Mouse (Mus musculus) B cell, adult 2 months (primary cell): ENCODE results near the gene Ddc.

Experiments used
- DNase-seq, 2 experiments: peaks; one replicate each; pipeline ENCODE4 v3.0.0; 2022

The Ddc gene

DNA sequence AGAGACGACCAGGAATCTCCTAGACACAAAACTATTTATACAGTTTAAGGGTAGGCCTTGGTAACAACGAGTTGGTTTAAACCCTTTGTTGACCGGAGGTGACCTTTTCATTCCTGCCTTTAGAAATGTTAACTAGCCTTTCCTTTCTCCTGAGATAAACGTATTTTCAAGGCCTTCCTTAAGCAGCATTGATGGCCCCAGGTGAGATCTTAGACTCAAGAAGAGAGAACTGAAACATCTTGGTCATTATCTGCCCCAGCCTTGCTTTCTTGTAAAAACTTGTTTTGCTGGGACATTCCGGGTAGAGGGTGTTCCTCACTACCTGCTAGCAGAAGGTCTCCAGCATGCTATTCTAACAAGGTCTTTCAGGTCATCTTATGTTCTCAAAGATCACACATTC lies 7.1 kb upstream of the Ddc start:
- DNase-seq, result no peak

DNA sequence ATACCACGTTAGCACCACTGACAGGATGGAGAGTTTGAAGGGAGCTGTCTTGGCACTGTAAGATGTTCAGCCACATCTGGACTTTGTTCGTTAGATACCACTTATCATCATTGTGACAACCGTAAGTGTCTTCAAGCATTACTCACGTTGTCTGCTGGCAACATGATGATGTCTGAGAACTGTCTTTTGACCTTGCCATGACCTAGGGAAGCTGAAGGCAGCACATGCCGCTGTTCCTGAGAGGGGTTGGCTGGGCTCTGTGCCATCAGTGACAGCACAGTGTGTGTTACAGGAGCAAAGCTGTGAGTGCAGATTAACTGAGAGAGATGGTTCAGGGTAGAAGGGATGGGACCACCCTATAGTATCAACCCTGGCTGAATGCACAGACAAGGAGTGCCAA lies 3.6 kb upstream of the Ddc start:
- no peak for DNase-seq

DNA sequence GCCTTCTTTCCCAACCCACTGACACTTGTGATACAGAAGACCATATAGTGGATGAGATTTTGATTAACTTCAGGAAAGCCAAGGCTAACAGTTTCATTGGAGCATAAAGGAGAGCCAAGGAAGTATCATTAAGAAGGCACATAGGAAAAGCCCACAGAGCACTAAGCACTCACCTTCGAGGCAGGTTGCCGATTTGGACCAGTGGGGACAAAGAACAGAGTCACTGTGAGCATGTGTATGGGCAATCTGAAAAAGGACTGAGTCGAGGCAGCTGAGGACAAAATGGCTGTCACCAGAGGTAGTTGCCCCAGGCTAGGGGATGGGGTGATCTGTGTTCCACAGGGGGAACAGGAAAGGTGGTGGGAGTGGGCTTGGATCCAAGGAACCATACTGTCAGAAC lies 552 bp upstream of the Ddc start:
- no peak for DNase-seq

- no peak for DNase-seq
These were observed 2.5 kb downstream of the Ddc start for GRCm38 (mm10) chr11:11895479-11895878.

DNA sequence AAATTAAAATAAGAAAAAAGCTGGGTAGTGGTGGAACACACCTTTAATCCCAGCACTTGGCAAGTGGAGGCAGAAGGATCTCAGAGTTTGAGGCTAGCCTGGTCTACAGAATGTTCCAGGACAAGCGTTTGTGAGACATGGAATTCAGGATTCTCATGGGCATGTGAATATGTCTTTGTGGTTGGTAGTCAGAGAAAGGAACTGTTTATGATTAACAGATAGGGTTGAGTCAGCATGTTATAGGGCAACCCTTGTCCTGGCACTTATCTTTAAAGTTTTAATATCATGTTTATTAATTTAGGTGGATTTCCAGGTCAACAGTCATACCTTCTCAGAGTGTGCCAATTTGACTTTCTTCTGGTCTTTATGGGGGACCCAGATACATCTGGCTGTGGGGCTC lies 4.2 kb downstream of the Ddc start:
- no peak for DNase-seq

- no peak for DNase-seq
These were observed 4.8 kb downstream of the Ddc start for GRCm38 (mm10) chr11:11892993-11893602.

DNA sequence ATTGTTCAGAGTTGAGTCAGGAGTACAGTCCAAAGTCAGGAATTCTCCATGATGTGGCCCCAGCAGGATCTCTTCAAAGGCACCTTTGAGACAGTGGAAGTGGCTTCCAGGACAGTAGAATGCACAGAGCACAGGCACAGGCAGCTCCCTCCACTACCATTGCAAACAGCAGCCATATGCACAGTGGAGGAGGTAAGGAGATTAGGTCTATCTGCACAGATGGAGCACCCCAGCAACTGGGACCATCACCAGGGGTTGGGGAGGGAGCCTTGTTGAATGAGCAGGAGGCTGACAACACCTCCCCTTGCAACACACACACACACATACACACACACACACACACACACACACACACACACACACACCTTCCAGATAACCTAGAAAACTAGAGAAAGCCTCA lies 6.1 kb downstream of the Ddc start:
- DNase-seq, result no peak

DNA sequence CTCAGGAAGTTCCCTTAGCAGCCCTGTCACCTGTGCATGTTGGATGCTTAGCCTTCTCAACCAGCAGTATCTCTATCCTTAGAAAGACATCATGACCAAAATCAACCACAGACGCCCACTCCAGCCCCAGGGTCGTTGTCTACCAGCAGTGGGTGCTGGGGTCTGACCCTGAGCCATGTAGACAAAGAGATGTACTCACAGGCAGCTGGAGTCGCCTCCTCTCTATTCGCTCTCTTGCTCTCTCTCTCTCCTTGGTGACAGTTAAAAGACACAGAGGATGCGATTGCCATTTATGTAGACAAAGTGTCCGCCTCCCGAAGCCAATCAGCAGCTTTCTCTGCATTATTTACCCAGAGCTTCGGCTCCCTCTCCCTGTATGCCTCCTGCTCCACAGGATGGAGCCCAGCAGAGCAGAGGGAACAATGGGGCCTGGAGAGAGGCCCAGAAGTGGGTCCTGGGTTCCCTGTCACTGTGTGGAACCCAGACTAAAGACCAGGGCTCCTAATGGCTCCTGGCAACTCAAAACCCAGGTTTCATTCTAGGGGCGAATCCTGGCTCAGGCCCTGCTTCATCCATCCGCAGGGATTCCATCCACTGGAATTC lies 7.7 kb downstream of the Ddc start:
- DNase-seq, result no peak

GRCm38 (mm10) chr11:11888727-11889126 lies 9.2 kb downstream of the Ddc start:
- DNase-seq, result no peak

DNA sequence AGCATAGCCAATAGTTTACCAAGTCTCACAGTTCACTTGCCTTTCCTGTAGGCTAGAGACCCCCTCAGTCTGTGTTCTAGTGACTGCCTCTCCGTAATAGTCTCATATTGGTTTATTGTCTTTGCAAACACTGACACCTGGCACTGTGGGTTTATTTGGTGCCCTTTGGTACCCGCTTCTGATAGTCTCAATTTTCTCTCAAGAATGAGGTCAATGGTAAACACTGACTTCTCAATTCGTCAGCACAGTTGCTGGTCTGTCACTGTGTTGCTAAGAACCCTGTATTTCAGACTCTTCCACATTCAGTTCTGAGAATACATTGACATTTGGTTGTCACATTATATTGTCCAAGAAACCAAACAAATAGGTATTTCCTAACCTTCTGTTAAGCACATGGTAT lies 9.9 kb downstream of the Ddc start:
- no peak for DNase-seq

GRCm38 (mm10) chr11:11886403-11886998 lies 11.4 kb downstream of the Ddc start:
- DNase-seq, result no peak

DNA sequence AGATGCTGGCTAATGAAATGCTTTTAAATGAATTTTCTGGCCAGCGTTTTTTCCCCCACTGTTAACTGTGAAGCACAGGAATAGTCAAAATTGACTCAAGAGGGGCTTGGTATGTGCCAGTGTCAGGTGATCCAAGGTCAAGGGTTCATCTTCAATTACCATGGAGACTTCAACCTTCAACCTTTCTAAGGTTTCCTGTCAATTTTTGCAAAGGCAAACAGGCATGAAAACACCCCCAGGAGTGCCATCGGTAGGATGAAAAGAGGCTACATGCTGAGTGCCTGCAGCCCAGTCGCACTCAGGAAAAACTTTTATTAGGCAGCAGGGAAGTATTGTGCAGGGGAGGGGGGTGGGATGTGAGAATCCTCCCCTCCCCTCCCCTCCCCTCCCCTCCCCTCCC lies 12.0 kb downstream of the Ddc start:
- no peak for DNase-seq

GRCm38 (mm10) chr11:11885246-11885643 lies 12.7 kb downstream of the Ddc start:
- DNase-seq, result no peak

GRCm38 (mm10) chr11:11884533-11885245 lies 13.3 kb downstream of the Ddc start:
- DNase-seq, result no peak

- no peak for DNase-seq
These were observed 16.2 kb downstream of the Ddc start for GRCm38 (mm10) chr11:11881783-11882155.

DNA sequence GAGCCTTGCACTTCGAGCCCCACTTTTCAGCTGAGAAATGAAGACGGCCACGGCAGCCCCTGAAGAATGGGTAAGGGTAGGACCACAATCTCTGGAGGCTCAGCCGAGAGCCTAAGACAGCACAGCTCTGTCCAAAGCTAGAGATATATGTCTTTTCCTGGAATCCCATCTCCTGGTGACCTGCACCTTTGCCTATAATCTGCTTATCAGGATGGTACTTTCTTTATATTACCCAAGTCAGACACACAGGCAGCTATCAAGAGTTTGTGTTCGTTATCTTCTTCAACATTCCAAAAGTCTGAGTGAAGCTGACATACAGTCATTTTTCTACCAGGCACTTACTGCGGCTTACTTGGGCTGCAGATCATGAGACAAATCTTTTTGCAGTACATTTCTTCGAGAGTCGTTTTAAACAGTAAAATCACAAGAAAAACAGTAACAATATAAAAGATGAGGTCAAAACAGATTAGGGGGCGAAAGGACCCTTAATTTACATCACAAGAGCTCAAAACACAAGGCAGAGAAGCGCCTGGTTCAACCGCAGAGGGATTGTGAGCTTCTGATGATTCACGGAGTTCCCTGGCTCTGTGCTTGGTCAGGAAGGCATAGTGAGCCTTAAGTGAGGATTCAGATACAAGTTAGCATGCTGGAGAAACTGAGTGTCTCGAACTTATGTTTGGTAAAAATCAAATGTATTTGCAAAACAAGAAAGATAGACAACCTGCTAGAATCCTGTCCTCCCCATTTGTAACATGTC lies 16.7 kb downstream of the Ddc start:
- no peak for DNase-seq

DNA sequence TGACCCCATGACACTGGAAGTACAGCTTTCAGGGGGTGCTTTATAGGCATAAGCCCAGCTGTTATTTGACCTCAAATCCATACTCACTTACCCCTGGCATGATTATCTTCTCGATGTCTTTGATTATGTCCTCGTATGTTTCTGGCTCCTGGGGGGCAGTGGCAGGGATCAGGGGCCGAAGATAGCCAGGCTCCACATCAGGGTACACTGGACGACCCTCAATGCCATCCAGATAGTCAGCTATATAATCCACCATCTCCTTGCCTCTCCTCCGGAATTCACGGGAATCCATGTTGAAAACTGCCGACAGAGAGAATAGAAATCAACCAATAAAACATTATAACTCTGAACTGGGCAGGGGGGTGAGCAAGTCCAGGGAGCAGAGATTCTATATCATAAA lies 17.6 kb downstream of the Ddc start:
- DNase-seq, result no peak

DNA sequence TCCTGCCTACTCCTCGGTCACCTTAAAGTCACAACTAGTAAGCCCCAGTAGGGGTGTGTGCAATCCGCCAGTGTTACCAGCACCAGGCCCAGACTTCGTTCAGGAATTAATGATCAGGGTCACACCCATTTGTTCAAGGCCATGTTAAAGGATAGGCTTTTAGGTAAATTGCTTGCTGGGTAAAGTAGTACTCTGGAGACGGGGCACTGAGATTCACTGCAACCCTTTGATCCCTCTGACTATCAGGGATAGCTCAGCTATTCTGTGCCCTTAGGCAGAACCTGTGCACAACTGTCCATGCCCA lies 18.3 kb downstream of the Ddc start:
- DNase-seq, result no peak

DNA sequence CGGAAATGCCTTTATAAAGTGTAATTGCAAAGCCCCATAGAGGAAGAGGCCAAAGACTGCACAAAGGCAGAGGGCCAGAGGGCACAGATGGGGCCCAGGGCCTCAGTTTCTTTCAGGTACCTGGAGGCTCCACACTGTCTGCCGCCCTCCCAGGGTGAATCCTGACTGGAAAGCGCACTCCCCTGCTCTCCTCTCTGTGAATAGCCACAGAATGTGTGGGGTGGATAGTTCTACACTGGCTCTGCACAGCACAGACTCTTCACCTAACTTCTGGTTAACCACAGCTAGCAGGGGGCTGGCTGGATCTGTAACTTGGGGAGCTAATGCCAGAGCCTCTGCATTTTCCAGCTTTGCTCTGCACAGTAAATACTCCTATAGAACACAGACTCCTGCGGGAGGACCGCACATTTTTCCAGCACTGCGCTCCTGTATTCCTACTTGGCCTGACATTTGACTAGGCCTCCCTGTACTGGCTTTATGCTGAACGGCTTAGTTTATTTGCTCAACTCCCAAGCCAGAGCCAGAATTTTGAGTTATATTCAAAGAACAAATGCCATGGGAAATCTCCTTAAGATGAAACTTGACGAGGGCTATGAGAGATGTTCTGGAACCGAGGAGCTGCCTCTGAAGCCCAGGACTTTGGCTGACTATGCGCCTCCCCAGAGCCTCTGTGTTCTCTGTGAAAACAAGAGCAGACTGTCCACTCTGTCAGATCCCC lies 18.8 kb downstream of the Ddc start:
- no peak for DNase-seq

DNA sequence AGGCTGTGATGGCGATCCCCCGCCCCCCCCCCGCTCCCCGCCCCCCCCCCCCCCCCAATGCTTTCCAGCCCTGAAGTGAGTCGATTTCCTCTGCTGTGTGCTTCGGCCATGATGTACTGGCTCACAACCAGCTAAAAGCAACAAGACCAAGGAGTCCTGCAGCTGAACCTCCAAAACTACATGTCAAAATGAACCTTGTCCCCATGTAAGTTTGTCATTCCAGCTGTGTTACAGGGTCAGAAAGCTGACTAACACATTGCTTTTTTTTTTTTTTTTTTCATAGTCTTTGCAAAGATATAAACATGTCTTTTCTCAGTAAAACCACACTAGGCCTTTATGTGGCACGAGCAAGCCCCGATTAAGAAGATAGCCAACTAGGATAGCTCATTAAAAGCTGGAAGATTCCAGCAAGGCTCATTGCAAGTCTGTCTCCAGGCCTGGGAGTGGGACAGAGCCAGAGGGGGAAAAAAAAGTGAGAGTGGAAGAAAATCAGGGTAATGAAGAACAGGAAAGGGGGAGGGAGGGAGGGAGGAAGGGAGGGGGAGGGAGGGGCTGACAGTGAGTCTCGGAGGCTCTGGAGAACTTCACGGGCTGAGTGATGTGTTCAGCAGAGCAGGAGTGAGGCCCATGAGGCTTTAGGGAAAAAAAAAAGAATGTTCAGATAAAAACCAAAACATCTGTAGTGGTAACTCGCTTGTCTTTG lies 19.5 kb downstream of the Ddc start:
- DNase-seq, result no peak

DNA sequence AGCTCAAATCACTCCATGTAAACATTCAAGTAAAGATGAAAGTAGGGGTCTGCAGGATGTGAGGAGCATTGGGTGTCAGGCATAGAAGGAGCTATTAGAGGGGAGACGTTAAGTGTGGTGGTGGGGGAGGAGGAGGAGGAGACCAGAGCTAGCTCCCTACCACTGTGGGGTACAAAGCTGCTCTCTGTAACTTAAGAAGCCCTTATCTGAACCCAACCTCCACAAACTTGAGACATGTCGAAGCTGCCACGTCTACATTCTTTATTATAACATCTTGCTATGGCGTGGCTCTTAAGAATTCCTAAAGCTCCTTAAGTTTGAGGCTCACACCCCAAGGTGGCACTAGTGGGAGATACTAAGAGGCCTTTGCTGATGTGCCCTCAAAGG lies 20.1 kb downstream of the Ddc start:
- DNase-seq, result no peak

DNA sequence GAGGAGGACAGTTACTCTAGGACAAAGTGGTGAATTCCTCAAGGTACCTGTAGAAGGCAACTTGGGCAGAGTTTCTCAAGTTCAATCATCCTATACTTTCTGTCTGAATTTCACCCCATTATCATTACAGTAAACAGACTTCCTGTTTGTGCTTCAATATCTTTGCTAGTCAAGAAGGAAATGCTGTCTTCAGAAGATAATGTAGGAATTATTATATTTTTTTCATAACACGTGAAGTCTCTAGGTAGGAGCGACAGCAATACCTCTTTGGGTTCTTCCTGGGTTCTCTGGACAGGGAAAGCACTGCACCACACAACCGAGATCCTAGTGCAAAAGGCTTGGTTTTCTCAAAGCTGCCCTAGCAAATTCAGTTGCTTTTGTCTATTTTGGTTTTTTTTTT lies 21.6 kb downstream of the Ddc start:
- no peak for DNase-seq
